Mouse (Mus musculus) midbrain, postnatal 0 days (tissue): Measurements from ENCODE around the gene Grb2. TPM values are rescaled to one million over a fixed set of nuclear protein-coding genes. Genes with fewer than 3 reads are reported as not detected.
A peak's percentile ranks its signal among the peaks of the same experiment; 100 is the strongest.

Source experiments
- ATAC-seq: fragments of 200-750 bp; cut with Nextera tagmentation; 2 replicates; pipeline ENCODE4 v1.8.0; 2017; ENCODE audit warnings: moderate number of reproducible peaks, mild to moderate bottlenecking, moderate TSS enrichment, moderate library complexity; ENCODE audit not compliant: low FRiP score
- DNase-seq: peaks from one replicate; pipeline ENCODE4 v3.0.0-alpha.2; 2015; ENCODE audit warnings: low spot score
- H3K27ac ChIP-seq: fragments of 300-500 bp; sonication (generic); 2 replicates; pipeline ENCODE4 v1.5.1; 2014; ENCODE audit warnings: low read depth, mild to moderate bottlenecking, low read length, mixed read lengths
- H3K27me3 ChIP-seq: fragments of 300-500 bp; sonication (generic); 2 replicates; pipeline ENCODE4 v1.6.1; 2014; ENCODE audit warnings: low read length, control low read depth, mixed read lengths; ENCODE audit not compliant: insufficient read depth
- H3K36me3 ChIP-seq: fragments of 300-500 bp; sonication (generic); 2 replicates; pipeline ENCODE4 v1.6.1; 2014; ENCODE audit warnings: low read length, control low read depth, mixed read lengths; ENCODE audit not compliant: insufficient read depth
- H3K4me1 ChIP-seq: fragments of 300-500 bp; sonication (generic); 2 replicates; pipeline ENCODE4 v1.6.1; 2014; ENCODE audit warnings: mild to moderate bottlenecking, control low read depth, antibody characterized with exemption, low read length, mixed read lengths; ENCODE audit not compliant: insufficient read depth
- H3K4me2 ChIP-seq: fragments of 300-500 bp; sonication (generic); 2 replicates; pipeline ENCODE4 v1.6.1; 2014; ENCODE audit warnings: low read depth, mild to moderate bottlenecking, low read length, mixed read lengths; ENCODE audit not compliant: poor library complexity, severe bottlenecking
- H3K4me3 ChIP-seq: fragments of 300-500 bp; sonication (generic); 2 replicates; pipeline ENCODE4 v1.5.1; 2014; ENCODE audit warnings: low read depth, mild to moderate bottlenecking, low read length, moderate library complexity
- H3K9ac ChIP-seq: fragments of 300-500 bp; sonication (generic); replicated peaks from 2 replicates; pipeline ENCODE4 v1.6.1; 2014; ENCODE audit warnings: mild to moderate bottlenecking, low read length, moderate library complexity, mixed read lengths; ENCODE audit not compliant: poor library complexity, severe bottlenecking
- H3K9me3 ChIP-seq: fragments of 300-500 bp; sonication (generic); 2 replicates; pipeline ENCODE4 v1.6.1; 2016; ENCODE audit warnings: low read length, control low read depth
- CTCF ChIP-seq: IDR thresholded peaks from 2 replicates; pipeline ENCODE4 v1.5.1; 2016; ENCODE audit warnings: antibody characterized with exemption, mild to moderate bottlenecking
- WGBS: fragments of 180-500 bp; shearing (Covaris S2); extraction: QIAGEN DNeasy Blood & Tissue Kit; methylation state at CpG from one replicate; pipeline ENCODE4 v1.1.7; 2014; 5-methylcytosine and 5-hydroxymethylcytosine counted together
- polyA plus RNA-seq: library from polyadenylated mRNA; unstranded; fragments of >200 nt; fragmentation: Nextera tagmentation; extraction: Ambion mirVana; gene quantifications from 2 replicates; pipeline ENCODE4 v1.2.1, GENCODE M21; 2015
- total RNA-seq: library from RNA; depleted of rRNA; stranded (reverse); fragments of >200 nt; gene quantifications from 2 replicates; pipeline ENCODE4 v1.2.3, GENCODE M21; 2014

Gene Grb2
- total and polyA plus RNA-seq, 2 experiments from 2014 or later: 85.8 to 158 TPM

GRCm38 (mm10) chr11:115658521-115658920 is 49.9 kb downstream of the Grb2 start:
- no peak overlapping the region for H3K4me2 ChIP-seq

GRCm38 (mm10) chr11:115654128-115654527 is 54.3 kb downstream of the Grb2 start:
- Histone ChIP-seq H3K4me2 (no peak overlapping the region), H3K4me1 (no peaks in the 10 kb centered on the region), H3K9me3 (no peaks in the 10 kb centered on the region), H3K9ac (no peak overlapping the region), H3K4me3 (no peak overlapping the region), H3K36me3 (peaks cover 9% of the 10 kb centered on the region; the same call in 1 of the 2 replicates), H3K27me3 (no peaks in the 10 kb centered on the region), H3K27ac (no peak overlapping the region)
- no peak for DNase-seq
- no peak for TF ChIP-seq CTCF
- no peak for ATAC-seq
- 78% methylated on average over 2 of the region's 2 CpGs for WGBS

More at GRCm38 (mm10) chr11:115658521-115658920, 49.9 kb downstream of the Grb2 start:
- Histone ChIP-seq H3K4me3 (no peak overlapping the region), H3K9me3 (no peaks in the 10 kb centered on the region), H3K27me3 (no peaks in the 10 kb centered on the region), H3K27ac (no peak overlapping the region), H3K9ac (no peak overlapping the region), H3K4me1 (no peaks in the 10 kb centered on the region), H3K36me3 (0 out of 2 replicates have a peak, but pooled peaks cover 4% of the 10 kb centered on the region)
- DNase-seq (no peak), ATAC-seq (no peak)
- WGBS: 96% methylated on average over 6 of the region's 6 CpGs
- TF ChIP-seq CTCF: no peak

DNA sequence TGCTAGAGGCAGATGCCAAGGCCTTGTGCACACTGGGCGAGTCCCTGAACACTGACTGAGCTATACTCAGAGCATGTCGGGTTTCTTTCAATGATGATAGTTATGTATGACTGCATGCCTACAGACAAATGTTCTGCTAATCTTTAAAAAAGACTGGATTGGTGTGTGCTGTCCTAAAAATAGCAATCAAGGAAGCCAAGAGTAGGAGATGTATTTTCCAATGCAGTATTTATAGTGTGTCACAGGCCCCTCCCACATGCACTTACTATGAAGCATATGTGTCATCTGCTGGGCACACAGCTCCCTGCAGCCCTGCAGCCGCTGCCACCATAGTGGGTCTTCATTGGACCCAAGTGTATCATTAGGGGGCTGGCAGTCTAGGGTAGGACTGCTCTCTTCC is 55.2 kb downstream of the Grb2 start:
- no peak for TF ChIP-seq CTCF
- DNase-seq (no peak), ATAC-seq (no peak)
- H3K9me3 ChIP-seq: no peaks in the 10 kb centered on the region
- no peaks in the 10 kb centered on the region for H3K27me3 ChIP-seq
- WGBS: 89% methylated on average over 3 of the region's 3 CpGs
- H3K4me3 ChIP-seq: no peak overlapping the region
- H3K27ac ChIP-seq: no peak overlapping the region
- H3K9ac ChIP-seq: no peak overlapping the region
- H3K36me3 ChIP-seq: peaks cover 12% of the 10 kb centered on the region; the same call in 1 of the 2 replicates
- no peak overlapping the region for H3K4me2 ChIP-seq
- no peaks in the 10 kb centered on the region for H3K4me1 ChIP-seq

GRCm38 (mm10) chr11:115651680-115652079 is 56.7 kb downstream of the Grb2 start:
- WGBS: 89% methylated on average over 3 of the region's 3 CpGs
- Histone ChIP-seq H3K4me2 (no peak overlapping the region), H3K27ac (no peak overlapping the region), H3K36me3 (peaks cover 12% of the 10 kb centered on the region; the same call in 1 of the 2 replicates), H3K4me3 (no peak overlapping the region), H3K27me3 (no peaks in the 10 kb centered on the region), H3K9me3 (no peaks in the 10 kb centered on the region), H3K4me1 (no peaks in the 10 kb centered on the region), H3K9ac (no peak overlapping the region)
- TF ChIP-seq CTCF: no peak
- DNase-seq: no peak
- no peak for ATAC-seq

DNA sequence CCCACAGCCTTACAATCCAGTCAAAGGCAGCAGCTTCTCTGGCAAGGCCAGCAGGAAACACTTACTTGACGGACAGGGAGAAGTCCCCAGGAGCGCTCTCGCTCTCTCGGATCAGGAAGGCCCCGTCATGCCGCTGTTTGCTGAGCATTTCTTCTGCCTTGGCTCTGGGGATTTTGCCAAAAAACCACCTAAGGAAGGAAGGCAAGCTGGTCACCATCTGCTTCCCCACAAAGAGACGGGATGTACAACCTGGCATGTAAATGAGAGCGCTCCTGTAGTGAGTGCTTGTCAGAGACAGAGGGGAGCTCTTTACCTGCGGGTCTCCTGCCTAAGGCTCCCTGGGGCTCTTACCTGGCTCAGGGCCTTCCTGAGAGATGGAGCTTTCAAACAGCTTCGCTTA is 58.7 kb downstream of the Grb2 start:
- Histone ChIP-seq H3K9ac (no peak overlapping the region), H3K36me3 (peaks cover 16% of the 10 kb centered on the region; the same call in 1 of the 2 replicates), H3K9me3 (no peaks in the 10 kb centered on the region), H3K4me2 (no peak overlapping the region), H3K4me3 (no peak overlapping the region), H3K27me3 (no peaks in the 10 kb centered on the region), H3K27ac (peak overlapping the region; percentile 32; the same call in 1 of the 2 replicates), H3K4me1 (no peaks in the 10 kb centered on the region)
- ATAC-seq: no peak
- 48% methylated on average over 10 of the region's 10 CpGs for WGBS
- DNase-seq: peak; percentile 57
- no peak for TF ChIP-seq CTCF

- Histone ChIP-seq H3K36me3 (peaks cover 13% of the 10 kb centered on the region; the same call in 1 of the 2 replicates), H3K27ac (no peak overlapping the region), H3K9me3 (no peaks in the 10 kb centered on the region), H3K27me3 (no peaks in the 10 kb centered on the region), H3K4me3 (no peak overlapping the region), H3K4me2 (no peak overlapping the region), H3K9ac (no peak overlapping the region), H3K4me1 (no peaks in the 10 kb centered on the region)
- DNase-seq: peak; percentile 90
- WGBS: 47% methylated on average over 6 of the region's 6 CpGs
- no peak for ATAC-seq
- TF ChIP-seq CTCF: peak; percentile 87
These were observed 60.9 kb downstream of the Grb2 start for GRCm38 (mm10) chr11:115647459-115647858.
